Mouse (Mus musculus): ENCODE data around the gene Tnf.

DNA sequence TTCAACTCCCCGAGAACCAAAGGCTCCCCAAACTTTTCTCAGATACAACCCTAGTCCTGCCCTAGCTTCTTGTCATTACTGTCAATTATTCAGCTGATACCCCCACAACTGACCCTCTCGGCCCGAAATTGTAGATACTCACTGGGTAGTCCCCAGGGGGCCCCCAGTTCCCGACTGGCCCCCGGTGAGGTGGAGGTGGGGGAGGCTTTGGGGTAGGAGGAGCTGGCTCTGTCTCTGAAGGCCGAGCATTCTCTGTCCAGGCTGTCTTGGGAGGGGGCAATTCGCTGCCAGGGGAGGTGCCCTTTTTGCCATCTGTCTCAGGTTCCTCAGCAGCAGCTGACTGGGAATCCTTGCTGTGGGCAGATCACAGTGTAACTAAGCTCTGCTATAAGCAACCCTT, 42.2 kb downstream of the Tnf start:
- TF ChIP-seq CTCF (IDR thresholded peaks at IDR 0.05; ENCODE audit: insufficient read depth, low read depth, low read length) (no peak), POLR2A (IDR thresholded peaks at IDR 0.05; ENCODE audit: insufficient read depth, low read depth, low read length) (no peak)

Data from olfactory bulb, adult 2 months (tissue).